Mouse (Mus musculus) MEL (cell line): Measurements from ENCODE around the gene Sycp1. TPM values are rescaled to one million over a fixed set of nuclear protein-coding genes. Genes with fewer than 3 reads are reported as not detected.

Experiments
- DNase-seq: peaks from one replicate; pipeline ENCODE4 v3.0.0; 2011; ENCODE audit warnings: low read depth, low spot score
- H3K27ac ChIP-seq: 2 replicates; pipeline ENCODE4 v1.5.1; 2012; ENCODE audit warnings: low read depth, mild to moderate bottlenecking, control low read depth, low read length, moderate library complexity; ENCODE audit not compliant: control insufficient read depth
- H3K27me3 ChIP-seq, 2 experiments: fragments of 150-350 bp in 1 of 2; sonication (generic) in 1 of 2; 2 replicates each; pipeline ENCODE4 v1.6.1; 2012; ENCODE audit warnings: low read length in 2 of 2, mild to moderate bottlenecking in 2 of 2, improper control_type of control experiment in 1 of 2, moderate library complexity in 1 of 2; ENCODE audit not compliant: insufficient read depth in 2 of 2, control insufficient read depth in 1 of 2
- H3K36me3 ChIP-seq, 2 experiments: 2 replicates each; pipeline ENCODE4 v1.6.1; 2012 to 2014; ENCODE audit warnings: low read length in 2 of 2, improper control_type of control experiment in 1 of 2, inconsistent platforms in 1 of 2, mild to moderate bottlenecking in 1 of 2; ENCODE audit not compliant: insufficient read depth in 2 of 2, control insufficient read depth in 1 of 2
- H3K4me1 ChIP-seq, 2 experiments: fragments of 150-350 bp in 1 of 2; sonication (generic) in 1 of 2; 2 replicates each; pipeline ENCODE4 v1.6.1; 2012; ENCODE audit warnings: low read length in 2 of 2, improper control_type of control experiment in 1 of 2, mild to moderate bottlenecking in 1 of 2; ENCODE audit not compliant: insufficient read depth in 2 of 2, control insufficient read depth in 1 of 2
- H3K4me3 ChIP-seq, 2 experiments: fragments of 150-350 bp in 1 of 2; sonication (generic) in 1 of 2; 2 replicates each; pipeline ENCODE4 v1.5.1; 2012; ENCODE audit warnings: low read depth in 2 of 2, low read length in 2 of 2, mild to moderate bottlenecking in 2 of 2, moderate library complexity in 2 of 2, control low read depth in 1 of 2, improper control_type of control experiment in 1 of 2; ENCODE audit not compliant: control insufficient read depth in 1 of 2, insufficient read depth in 1 of 2
- H3K79me2 ChIP-seq: 2 replicates; pipeline ENCODE4 v1.6.1; 2012; ENCODE audit warnings: mild to moderate bottlenecking, low read length, moderate library complexity; ENCODE audit not compliant: control insufficient read depth, poor library complexity, insufficient read depth
- H3K9ac ChIP-seq: 2 replicates; pipeline ENCODE4 v1.6.1; 2012; ENCODE audit warnings: low read depth, mild to moderate bottlenecking, control low read depth, low read length, moderate library complexity; ENCODE audit not compliant: control insufficient read depth, poor library complexity, severe bottlenecking
- H3K9me3 ChIP-seq: fragments of 150-350 bp; sonication (generic); replicated peaks from 2 replicates; pipeline ENCODE4 v1.6.1; 2012; ENCODE audit warnings: mild to moderate bottlenecking, low read length, improper control_type of control experiment, moderate library complexity; ENCODE audit not compliant: insufficient read depth
- BHLHE40 ChIP-seq: IDR thresholded peaks from 2 replicates; pipeline ENCODE4 v1.6.1; 2012; ENCODE audit warnings: low read depth, mild to moderate bottlenecking, inconsistent platforms, low read length, improper control_type of control experiment, borderline replicate concordance
- CHD2 ChIP-seq: IDR thresholded peaks from 2 replicates; pipeline ENCODE4 v1.6.1; 2011; ENCODE audit warnings: low read length, improper control_type of control experiment
- EP300 ChIP-seq, 2 experiments: IDR thresholded peaks; 2 replicates each; pipeline ENCODE4 v1.6.1; 2011; ENCODE audit warnings: improper control_type of control experiment in 2 of 2, low read length in 2 of 2, low read depth in 1 of 2, mild to moderate bottlenecking in 1 of 2
- ETS1 ChIP-seq: IDR thresholded peaks from 2 replicates; pipeline ENCODE4 v1.6.1; 2012; ENCODE audit warnings: low read depth, mild to moderate bottlenecking, inconsistent platforms, low read length, improper control_type of control experiment, moderate library complexity
- HCFC1 ChIP-seq: IDR thresholded peaks from 2 replicates; pipeline ENCODE4 v1.6.1; 2012; ENCODE audit warnings: low read depth, mild to moderate bottlenecking, inconsistent platforms, low read length, improper control_type of control experiment, moderate library complexity
- JUND ChIP-seq: IDR thresholded peaks from 2 replicates; pipeline ENCODE4 v1.6.1; 2011; ENCODE audit warnings: low read depth, mild to moderate bottlenecking, improper control_type of control experiment, low read length
- KAT2A ChIP-seq: conservative IDR thresholded peaks from 2 replicates; pipeline ENCODE4 v1.6.1; 2012; ENCODE audit warnings: low read depth, low read length, improper control_type of control experiment, inconsistent platforms
- MAZ ChIP-seq: IDR thresholded peaks from 2 replicates; pipeline ENCODE4 v1.6.1; 2012; ENCODE audit warnings: low read depth, mild to moderate bottlenecking, inconsistent platforms, low read length, improper control_type of control experiment
- MEF2A ChIP-seq: IDR thresholded peaks from 2 replicates; pipeline ENCODE4 v1.6.1; 2014; ENCODE audit warnings: low read depth, mild to moderate bottlenecking, inconsistent platforms, low read length, improper control_type of control experiment; ENCODE audit not compliant: poor library complexity, insufficient replicate concordance, severe bottlenecking; ENCODE audit errors: extremely low read depth
- MXI1 ChIP-seq: IDR thresholded peaks from 2 replicates; pipeline ENCODE4 v1.6.1; 2011; ENCODE audit warnings: mild to moderate bottlenecking, low read depth, low read length, improper control_type of control experiment
- MYB ChIP-seq: IDR thresholded peaks from 2 replicates; pipeline ENCODE4 v1.6.1; 2011; ENCODE audit warnings: mild to moderate bottlenecking, low read depth, low read length, improper control_type of control experiment
- MYC ChIP-seq: IDR thresholded peaks from 2 replicates; pipeline ENCODE4 v1.6.1; 2011; ENCODE audit warnings: low read depth, mild to moderate bottlenecking, low read length, improper control_type of control experiment, moderate library complexity
- POLR2A ChIP-seq, 2 experiments: IDR thresholded peaks; 2 replicates each; pipeline ENCODE4 v1.6.1; 2011 to 2012; ENCODE audit warnings: low read length in 2 of 2, mild to moderate bottlenecking in 2 of 2, control low read depth in 1 of 2, improper control_type of control experiment in 1 of 2, low read depth in 1 of 2, moderate library complexity in 1 of 2; ENCODE audit not compliant: control insufficient read depth in 1 of 2, insufficient read depth in 1 of 2, poor library complexity in 1 of 2
- RAD21 ChIP-seq: IDR thresholded peaks from 2 replicates; pipeline ENCODE4 v1.6.1; 2011; ENCODE audit warnings: mild to moderate bottlenecking, low read depth, low read length, improper control_type of control experiment
- RCOR1 ChIP-seq: IDR thresholded peaks from 2 replicates; pipeline ENCODE4 v1.6.1; 2012; ENCODE audit warnings: low read depth, mild to moderate bottlenecking, inconsistent platforms, low read length, improper control_type of control experiment
- SIN3A ChIP-seq: IDR thresholded peaks from 2 replicates; pipeline ENCODE4 v1.6.1; 2012; ENCODE audit warnings: low read length, improper control_type of control experiment, inconsistent platforms
- TAL1 ChIP-seq: IDR thresholded peaks from 2 replicates; pipeline ENCODE4 v1.6.1; 2012; ENCODE audit warnings: mild to moderate bottlenecking, inconsistent platforms, low read length, moderate library complexity, mixed read lengths
- USF2 ChIP-seq, 2 experiments: IDR thresholded peaks; 2 replicates each; pipeline ENCODE4 v1.6.1; 2011 to 2012; ENCODE audit warnings: improper control_type of control experiment in 2 of 2, low read length in 2 of 2, borderline replicate concordance in 1 of 2, inconsistent platforms in 1 of 2, low read depth in 1 of 2, mild to moderate bottlenecking in 1 of 2; ENCODE audit not compliant: insufficient read depth in 1 of 2
- ZC3H11A ChIP-seq: IDR thresholded peaks from 2 replicates; pipeline ENCODE4 v1.6.1; 2012; ENCODE audit warnings: low read depth, mild to moderate bottlenecking, inconsistent platforms, low read length, improper control_type of control experiment
- ZMIZ1 ChIP-seq: IDR thresholded peaks from 2 replicates; pipeline ENCODE4 v1.6.1; 2012; ENCODE audit warnings: low read depth, mild to moderate bottlenecking, inconsistent platforms, low read length, improper control_type of control experiment, moderate library complexity
- polyA plus RNA-seq, 2 experiments: library from polyadenylated mRNA; stranded (reverse) in 1 of 2; unstranded in 1 of 2; fragments of >175 nt in 1 of 2; fragments of >200 nt in 1 of 2; gene quantifications; 2 replicates each; pipeline versions ENCODE4 v1.2.1 to v1.2.4; 2012; ENCODE audit warnings: low replicate concordance in 2 of 2, low read depth in 1 of 2; ENCODE audit not compliant: insufficient read length in 2 of 2, insufficient read depth in 1 of 2, missing spikeins in 1 of 2
- total RNA-seq: library from RNA; depleted of rRNA; stranded (reverse); fragments of 300-350 nt; gene quantifications from 2 replicates; pipeline ENCODE4 v1.2.3, GENCODE M21; 2012; rRNA removed

Gene Sycp1
- 0.08 TPM in 1 of 2 replicates, not detected in the other for total RNA-seq
- polyA plus RNA-seq, result 1 to 10 TPM in 1 of 2 experiments, not detected in 1; 4.3 TPM

DNA sequence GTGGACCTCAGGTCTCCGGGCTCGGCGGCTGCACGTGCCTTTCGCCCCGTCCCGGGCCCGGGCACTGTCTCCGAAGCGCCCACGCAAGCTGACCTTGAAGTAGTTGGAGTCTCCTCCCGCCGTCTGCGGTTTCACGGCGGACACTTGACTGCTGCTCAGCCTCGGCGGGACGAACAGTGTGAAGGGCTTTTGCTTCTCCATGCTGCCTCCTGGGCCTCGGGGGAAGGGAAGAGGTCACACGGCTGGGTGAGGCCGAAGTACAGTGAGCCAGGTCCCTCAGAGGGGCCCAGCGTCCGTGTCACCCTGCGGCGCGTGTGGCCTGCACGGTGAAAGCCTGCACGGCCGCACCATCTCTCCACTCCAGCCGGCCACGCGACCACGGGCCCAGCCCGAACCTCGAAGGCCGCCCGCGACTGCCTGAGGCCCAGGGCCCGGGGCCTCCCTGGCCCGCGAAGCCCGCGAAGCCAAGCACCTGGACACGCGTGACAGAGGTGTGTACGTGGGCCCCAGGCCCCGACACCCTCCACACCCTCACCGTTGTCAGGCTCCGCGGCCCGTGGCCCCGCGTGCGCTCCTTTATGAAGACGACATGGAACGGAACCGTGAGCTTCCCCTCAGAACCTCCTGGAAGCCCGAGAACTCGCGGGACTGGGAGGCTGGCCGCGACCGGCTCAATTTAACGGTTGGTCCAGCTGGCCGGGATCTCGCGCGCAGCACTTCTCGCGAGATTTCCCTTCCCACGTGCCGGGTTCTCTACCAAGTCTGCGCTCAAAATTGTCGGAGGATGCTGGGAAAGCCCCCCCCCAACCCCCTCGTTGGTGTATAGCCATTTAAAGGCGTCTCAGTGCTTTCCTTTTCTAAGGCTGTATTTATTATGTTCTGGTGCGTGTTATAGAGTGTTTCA, at the start of gene Sycp1:
Sycp1 (minus strand) TSS at position 650 of the 904 bp plus-strand sequence.
- Histone ChIP-seq H3K4me3 (no peak within 1 kb of the TSS), H3K36me3 (no peaks in the 10 kb centered on the region), H3K27ac (no peak within 1 kb of the TSS), H3K79me2 (no peaks in the 10 kb centered on the region), H3K4me1 (no peaks in the 10 kb centered on the region), H3K9me3 (no peaks in the 10 kb centered on the region), H3K27me3 (peaks cover 1 to 2% of the 10 kb centered on the region in 2 experiments; a peak in 2 of 4 replicates), H3K9ac (no peak within 1 kb of the TSS)
- TF ChIP-seq MAZ (no peak), USF2 (IDR thresholded peaks at IDR 0.05; ENCODE audit: borderline replicate concordance in 1 of 2, insufficient read depth in 1 of 2, low read depth in 1 of 2, low read length in 2 of 2) (no peak), RAD21 (no peak), MEF2A (no peak), ZC3H11A (no peak), ETS1 (no peak), KAT2A (no peak), BHLHE40 (no peak), MXI1 (no peak), JUND (no peak), RCOR1 (no peak), TAL1 (no peak), MYC (no peak), SIN3A (no peak), EP300 (IDR thresholded peaks at IDR 0.05; ENCODE audit: low read depth in 1 of 2, low read length in 2 of 2) (no peak), CHD2 (no peak), ZMIZ1 (no peak), POLR2A (IDR thresholded peaks at IDR 0.05; ENCODE audit: control insufficient read depth in 1 of 2, insufficient read depth in 1 of 2, low read depth in 1 of 2, low read length in 2 of 2, poor library complexity in 1 of 2) (no peak), MYB (no peak), HCFC1 (no peak)
- TF ChIP-seq, all 39 proteins: peak for 0
- no peak for DNase-seq
